Mouse (Mus musculus) hindlimb bud, embryonic 11.5 days (tissue): ENCODE results near the gene Tubgcp5.
"Not testable (repeated sequence)": the region's sequence is repeated elsewhere in the genome, so short reads cannot be mapped to it uniquely, and the experiment has no call there.

Source experiments
- DNase-seq: peaks from one replicate; pipeline ENCODE4 v3.0.0-alpha.2; 2012; ENCODE audit warnings: low read depth, low spot score; ENCODE audit errors: extremely low spot score

Tubgcp5 gene

GRCm38 (mm10) chr7:55793952-55794603, at the start of gene Tubgcp5:
TSS of gene Tubgcp5 (plus strand) at chr7:55794154.
- DNase-seq = peak; percentile 80

GRCm38 (mm10) chr7:55744566-55745220, 49.3 kb upstream of the Tubgcp5 start:
- DNase-seq = no peak

GRCm38 (mm10) chr7:55750841-55751240, 43.1 kb upstream of the Tubgcp5 start:
- DNase-seq = no peak

GRCm38 (mm10) chr7:55759346-55759745, 34.6 kb upstream of the Tubgcp5 start:
- no peak for DNase-seq

GRCm38 (mm10) chr7:55767926-55768325, 26.0 kb upstream of the Tubgcp5 start, which contains the start of gene Siglech:
TSS of gene Siglech (plus strand) at chr7:55768178.
- DNase-seq = no peak

GRCm38 (mm10) chr7:55780011-55780410, 13.9 kb upstream of the Tubgcp5 start:
- no peak for DNase-seq

- no peak for DNase-seq
These were observed 11.5 kb upstream of the Tubgcp5 start for GRCm38 (mm10) chr7:55782493-55782892.

GRCm38 (mm10) chr7:55784580-55784979, 9.4 kb upstream of the Tubgcp5 start:
- no peak for DNase-seq

- not testable (repeated sequence) for DNase-seq
These were observed 3.4 kb upstream of the Tubgcp5 start for GRCm38 (mm10) chr7:55790586-55790985.

- DNase-seq = no peak
These were observed 1.7 kb upstream of the Tubgcp5 start for GRCm38 (mm10) chr7:55792280-55792679.

GRCm38 (mm10) chr7:55793236-55793951, 560 bp upstream of the Tubgcp5 start:
- DNase-seq = no peak

- no peak for DNase-seq
These were observed 6.0 kb downstream of the Tubgcp5 start for GRCm38 (mm10) chr7:55799981-55800380.

GRCm38 (mm10) chr7:55809967-55810366, 16.0 kb downstream of the Tubgcp5 start:
- no peak for DNase-seq

- no peak for DNase-seq
These were observed 30.5 kb downstream of the Tubgcp5 start for GRCm38 (mm10) chr7:55824468-55824867.

- DNase-seq = no peak
These were observed 33.6 kb downstream of the Tubgcp5 start for GRCm38 (mm10) chr7:55827551-55827950.

- DNase-seq = no peak
These were observed 42.9 kb downstream of the Tubgcp5 start for GRCm38 (mm10) chr7:55836877-55837276.

GRCm38 (mm10) chr7:55841445-55841844, 47.5 kb downstream of the Tubgcp5 start, which contains the start of gene Cyfip1:
TSS of gene Cyfip1 (plus strand) at chr7:55841745.
- DNase-seq = no peak

GRCm38 (mm10) chr7:55841977-55842503, 48.1 kb downstream of the Tubgcp5 start:
- no peak for DNase-seq

- no peak for DNase-seq
These were observed 48.7 kb downstream of the Tubgcp5 start for GRCm38 (mm10) chr7:55842504-55843152.

GRCm38 (mm10) chr7:55846606-55847312, 52.8 kb downstream of the Tubgcp5 start:
- DNase-seq = no peak
